Mouse (Mus musculus) hindbrain, embryonic 15.5 days (tissue): ENCODE measurements around the gene Gm5485. TPM values are rescaled to one million over a fixed set of nuclear protein-coding genes. Genes with fewer than 3 reads are reported as not detected.

Source experiments
- ATAC-seq: fragments of 200-750 bp; cut with Nextera tagmentation; 2 replicates; pipeline ENCODE4 v1.8.0; 2017; ENCODE audit warnings: low read depth, moderate number of reproducible peaks, moderate TSS enrichment; ENCODE audit not compliant: low FRiP score
- H3K27ac ChIP-seq: fragments of 300-500 bp; sonication (generic); replicated peaks from 2 replicates; pipeline ENCODE4 v1.5.1; 2015; ENCODE audit warnings: mild to moderate bottlenecking, inconsistent platforms
- H3K27me3 ChIP-seq: fragments of 300-500 bp; sonication (generic); 2 replicates; pipeline ENCODE4 v1.6.1; 2015; ENCODE audit warnings: control low read depth, inconsistent platforms
- H3K36me3 ChIP-seq: fragments of 300-500 bp; sonication (generic); 2 replicates; pipeline ENCODE4 v1.6.1; 2015; ENCODE audit warnings: control low read depth, inconsistent platforms
- H3K4me1 ChIP-seq: fragments of 300-500 bp; sonication (generic); replicated peaks from 2 replicates; pipeline ENCODE4 v1.6.1; 2015; ENCODE audit warnings: control low read depth, inconsistent platforms
- H3K4me2 ChIP-seq: fragments of 300-500 bp; sonication (generic); 2 replicates; pipeline ENCODE4 v1.6.1; 2015; ENCODE audit warnings: moderate library complexity, mild to moderate bottlenecking, inconsistent platforms
- H3K4me3 ChIP-seq: fragments of 300-500 bp; sonication (generic); 2 replicates; pipeline ENCODE4 v1.5.1; 2015; ENCODE audit warnings: mild to moderate bottlenecking, inconsistent platforms
- H3K9ac ChIP-seq: fragments of 300-500 bp; sonication (generic); 2 replicates; pipeline ENCODE4 v1.6.1; 2015; ENCODE audit warnings: inconsistent platforms
- H3K9me3 ChIP-seq: fragments of 300-500 bp; sonication (generic); 2 replicates; pipeline ENCODE4 v1.6.1; 2016; ENCODE audit warnings: control low read depth, inconsistent platforms
- WGBS: fragments of 180-500 bp; shearing (Covaris S2); methylation state at CpG from one replicate; pipeline ENCODE4 v1.1.7; 2015; 5-methylcytosine and 5-hydroxymethylcytosine counted together
- polyA plus RNA-seq: library from polyadenylated mRNA; unstranded; fragments of >200 nt; fragmentation: Nextera tagmentation; extraction: Ambion mirVana; gene quantifications from 2 replicates; pipeline ENCODE4 v1.2.1, GENCODE M21; 2015

Gm5485 gene
- polyA plus RNA-seq, 1 experiment from 2014 or later, result not detected

- Histone ChIP-seq H3K27me3 (no peaks in the 10 kb centered on the region), H3K4me2 (no peak overlapping the region), H3K9ac (no peak overlapping the region), H3K4me1 (no peaks in the 10 kb centered on the region), H3K9me3 (no peaks in the 10 kb centered on the region), H3K36me3 (no peaks in the 10 kb centered on the region), H3K4me3 (no peak overlapping the region), H3K27ac (no peak overlapping the region)
- WGBS, result 68% methylated on average over 7 of the region's 7 CpGs
- ATAC-seq, result no peak
Observed at GRCm38 (mm10) chr16:48409580-48409979, 2.6 kb downstream of the Gm5485 start.

GRCm38 (mm10) chr16:48405674-48406403 is 6.4 kb downstream of the Gm5485 start:
- ATAC-seq, result no peak
- H3K4me3 ChIP-seq, result no peak overlapping the region

DNA sequence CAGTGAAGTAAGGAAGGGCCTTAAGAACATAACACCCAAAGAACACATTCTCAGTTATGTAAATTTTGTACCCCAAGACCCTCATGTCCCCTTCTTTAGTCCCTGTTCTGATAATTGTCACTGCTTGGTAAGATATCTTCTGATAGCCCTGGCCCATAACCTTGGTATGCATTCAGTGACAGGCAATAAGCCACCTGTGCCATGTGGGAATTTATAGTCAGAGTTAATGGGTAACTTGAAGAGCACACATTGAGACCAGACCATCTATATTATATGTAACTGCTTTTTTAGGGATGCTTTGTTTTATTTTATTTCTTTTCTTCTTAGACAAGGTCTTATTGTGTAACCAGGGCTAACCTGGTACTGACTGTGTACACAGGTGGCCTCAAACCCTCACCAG is 8.2 kb downstream of the Gm5485 start:
- no peaks in the 10 kb centered on the region for H3K36me3 ChIP-seq
- ATAC-seq, result no peak

More at GRCm38 (mm10) chr16:48405674-48406403, 6.4 kb downstream of the Gm5485 start:
- no peak overlapping the region for H3K4me2 ChIP-seq
- H3K9me3 ChIP-seq, result no peaks in the 10 kb centered on the region
- 42% methylated on average over 10 of the region's 10 CpGs for WGBS
- H3K36me3 ChIP-seq, result no peaks in the 10 kb centered on the region
- no peaks in the 10 kb centered on the region for H3K4me1 ChIP-seq
- no peak overlapping the region for H3K9ac ChIP-seq
- H3K27me3 ChIP-seq, result no peaks in the 10 kb centered on the region
- H3K27ac ChIP-seq, result no peak overlapping the region

DNA sequence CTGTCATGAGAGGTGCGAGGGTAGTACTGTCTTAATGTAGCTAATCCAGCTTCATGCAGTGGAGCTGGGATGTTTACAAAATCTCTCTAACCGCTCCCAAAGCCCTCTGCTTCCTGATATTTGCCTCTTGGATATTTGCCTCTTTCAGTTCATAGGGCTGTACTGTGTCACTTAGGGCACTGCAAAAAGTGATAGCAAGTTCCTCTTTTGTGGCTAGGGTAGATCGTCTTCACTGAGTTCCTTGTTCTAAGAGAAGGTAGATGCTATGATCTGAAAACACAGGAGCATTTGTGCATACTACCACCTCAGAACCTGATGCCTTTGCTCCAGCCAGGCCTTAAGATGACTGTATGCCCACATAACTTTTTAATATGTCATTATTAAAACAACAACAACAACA is 8.8 kb downstream of the Gm5485 start:
- Histone ChIP-seq H3K9ac (no peak overlapping the region), H3K9me3 (no peaks in the 10 kb centered on the region), H3K4me3 (no peak overlapping the region), H3K27me3 (no peaks in the 10 kb centered on the region), H3K4me2 (no peak overlapping the region), H3K27ac (no peak overlapping the region), H3K4me1 (no peaks in the 10 kb centered on the region), H3K36me3 (no peaks in the 10 kb centered on the region)
- 92% methylated on average over 3 of the region's 3 CpGs for WGBS
- no peak for ATAC-seq

More for the DNA sequence above, 8.2 kb downstream of the Gm5485 start:
- Histone ChIP-seq H3K27me3 (no peaks in the 10 kb centered on the region), H3K4me1 (no peaks in the 10 kb centered on the region), H3K9ac (no peak overlapping the region), H3K4me3 (no peak overlapping the region), H3K4me2 (no peak overlapping the region), H3K27ac (no peak overlapping the region), H3K9me3 (no peaks in the 10 kb centered on the region)

- H3K4me1 ChIP-seq, result no peaks in the 10 kb centered on the region
- no peak overlapping the region for H3K9ac ChIP-seq
- H3K27ac ChIP-seq, result no peak overlapping the region
- H3K27me3 ChIP-seq, result no peaks in the 10 kb centered on the region
- ATAC-seq, result no peak
- no peaks in the 10 kb centered on the region for H3K36me3 ChIP-seq
- WGBS, result 82% methylated on average over 4 of the region's 4 CpGs
- no peak overlapping the region for H3K4me3 ChIP-seq
- H3K4me2 ChIP-seq, result no peak overlapping the region
- H3K9me3 ChIP-seq, result no peaks in the 10 kb centered on the region
Observed at GRCm38 (mm10) chr16:48402963-48403362, 9.3 kb downstream of the Gm5485 start.

DNA sequence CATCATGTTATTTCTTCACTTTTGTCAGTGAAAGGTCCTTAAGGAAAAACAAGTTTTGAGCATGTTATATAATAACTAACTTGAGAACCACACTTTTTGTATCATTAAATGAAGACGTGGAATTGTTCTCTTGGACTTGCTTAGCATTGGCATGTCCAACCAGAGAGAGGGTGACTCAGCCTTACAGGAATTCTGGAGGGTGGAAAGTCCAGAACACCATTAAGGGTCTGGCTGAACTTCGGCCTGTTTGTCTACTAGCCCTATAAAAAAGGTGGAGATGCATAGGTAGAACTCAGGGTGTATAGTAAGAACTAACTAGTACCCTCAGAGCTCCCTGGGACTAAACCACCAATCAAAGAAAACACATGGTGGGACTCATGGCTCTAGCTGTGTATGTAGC is 16.9 kb downstream of the Gm5485 start:
- Histone ChIP-seq H3K36me3 (no peaks in the 10 kb centered on the region), H3K4me1 (no peaks in the 10 kb centered on the region), H3K9ac (no peak overlapping the region), H3K27ac (no peak overlapping the region), H3K27me3 (no peaks in the 10 kb centered on the region), H3K4me2 (no peak overlapping the region), H3K4me3 (no peak overlapping the region), H3K9me3 (no peaks in the 10 kb centered on the region)
- ATAC-seq, result no peak
- WGBS, result 95% methylated on average over 2 of the region's 2 CpGs

DNA sequence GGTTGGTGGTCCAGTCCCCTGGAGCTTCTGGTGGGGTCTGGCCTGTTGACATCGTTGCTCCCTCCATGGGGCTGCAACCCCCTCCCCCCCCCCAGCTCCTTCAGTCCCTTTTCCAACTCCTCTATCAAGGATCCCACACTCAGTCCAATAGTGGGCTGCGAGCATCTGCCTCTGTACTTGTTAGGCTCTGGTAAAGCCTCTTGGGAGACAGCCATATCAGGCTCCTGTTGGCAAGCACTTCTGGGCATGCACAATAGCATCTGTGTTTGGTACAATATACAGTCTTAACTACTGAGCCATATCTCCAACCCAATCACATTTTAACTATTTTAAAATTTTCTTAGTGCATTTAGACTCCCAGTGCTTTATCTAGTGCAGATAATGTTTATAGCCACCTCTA is 25.2 kb downstream of the Gm5485 start:
- Histone ChIP-seq H3K4me1 (no peaks in the 10 kb centered on the region), H3K4me2 (no peak overlapping the region), H3K9me3 (no peaks in the 10 kb centered on the region), H3K27ac (no peak overlapping the region), H3K4me3 (no peak overlapping the region), H3K36me3 (no peaks in the 10 kb centered on the region), H3K9ac (no peak overlapping the region), H3K27me3 (no peaks in the 10 kb centered on the region)
- no peak for ATAC-seq
- WGBS, result 86% methylated on average over 2 of the region's 2 CpGs

- Histone ChIP-seq H3K36me3 (no peaks in the 10 kb centered on the region), H3K9me3 (no peaks in the 10 kb centered on the region), H3K27ac (no peak overlapping the region), H3K9ac (no peak overlapping the region), H3K4me1 (no peaks in the 10 kb centered on the region), H3K27me3 (no peaks in the 10 kb centered on the region), H3K4me3 (no peak overlapping the region), H3K4me2 (no peak overlapping the region)
- WGBS, result 80% methylated on average over 3 of the region's 3 CpGs
- no peak for ATAC-seq
Observed at GRCm38 (mm10) chr16:48383582-48384257, 28.5 kb downstream of the Gm5485 start.

GRCm38 (mm10) chr16:48373711-48374485 is 38.3 kb downstream of the Gm5485 start:
- no peak overlapping the region for H3K4me2 ChIP-seq
- ATAC-seq, result no peak
- no peak overlapping the region for H3K9ac ChIP-seq
- H3K27ac ChIP-seq, result no peak overlapping the region
- 83% methylated on average over 7 of the region's 7 CpGs for WGBS
- H3K9me3 ChIP-seq, result no peaks in the 10 kb centered on the region
- H3K4me3 ChIP-seq, result no peak overlapping the region
- no peaks in the 10 kb centered on the region for H3K27me3 ChIP-seq
- H3K4me1 ChIP-seq, result no peaks in the 10 kb centered on the region
- no peaks in the 10 kb centered on the region for H3K36me3 ChIP-seq

DNA sequence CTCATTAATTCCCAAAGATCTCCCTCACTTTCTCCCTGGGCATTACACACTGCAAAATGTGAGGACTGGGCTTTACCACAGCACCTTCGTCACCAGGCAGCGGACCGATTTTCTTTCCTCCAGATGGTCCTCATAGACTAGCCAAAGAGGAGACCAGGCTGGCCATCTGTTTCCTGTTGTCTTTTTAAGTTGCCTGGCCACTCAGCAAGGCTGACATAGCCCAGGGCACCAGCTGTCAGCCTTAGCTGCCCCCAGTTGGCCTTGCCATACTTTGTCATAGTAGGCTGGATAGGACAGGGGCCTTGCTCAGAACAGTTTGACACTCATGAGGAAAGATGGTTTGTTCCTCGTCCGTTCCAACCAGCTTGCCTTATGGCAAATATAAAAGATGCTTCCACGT is 39.8 kb downstream of the Gm5485 start:
- Histone ChIP-seq H3K36me3 (no peaks in the 10 kb centered on the region), H3K4me1 (no peaks in the 10 kb centered on the region), H3K4me2 (no peak overlapping the region), H3K9ac (no peak overlapping the region), H3K27me3 (no peaks in the 10 kb centered on the region), H3K4me3 (no peak overlapping the region), H3K9me3 (no peaks in the 10 kb centered on the region), H3K27ac (no peak overlapping the region)
- 71% methylated on average over 6 of the region's 6 CpGs for WGBS
- peak; percentile 79 for ATAC-seq

DNA sequence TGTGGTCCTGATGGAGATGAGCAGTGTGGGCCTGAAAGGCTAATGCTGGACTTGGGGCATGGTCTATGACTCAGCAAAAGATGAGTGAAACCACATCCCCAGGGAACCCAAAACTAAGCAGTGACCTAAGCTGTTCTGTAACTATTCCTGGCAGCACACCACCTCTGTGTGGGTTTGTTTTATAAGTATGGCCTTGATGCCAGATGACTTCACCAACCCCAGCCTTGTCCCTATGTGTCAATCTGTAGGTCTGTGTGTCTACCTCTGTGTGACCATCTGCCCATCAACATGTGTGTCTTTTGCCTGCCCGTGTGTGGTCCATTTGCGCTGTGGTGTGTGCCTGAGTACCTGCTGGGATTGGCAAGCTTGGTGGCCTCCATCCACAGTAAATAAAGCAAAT is 44.1 kb downstream of the Gm5485 start:
- Histone ChIP-seq H3K4me2 (no peak overlapping the region), H3K27ac (no peak overlapping the region), H3K4me3 (no peak overlapping the region), H3K9ac (no peak overlapping the region), H3K27me3 (no peaks in the 10 kb centered on the region), H3K4me1 (no peaks in the 10 kb centered on the region), H3K36me3 (no peaks in the 10 kb centered on the region), H3K9me3 (no peaks in the 10 kb centered on the region)
- 89% methylated on average over 2 of the region's 2 CpGs for WGBS
- ATAC-seq, result no peak

DNA sequence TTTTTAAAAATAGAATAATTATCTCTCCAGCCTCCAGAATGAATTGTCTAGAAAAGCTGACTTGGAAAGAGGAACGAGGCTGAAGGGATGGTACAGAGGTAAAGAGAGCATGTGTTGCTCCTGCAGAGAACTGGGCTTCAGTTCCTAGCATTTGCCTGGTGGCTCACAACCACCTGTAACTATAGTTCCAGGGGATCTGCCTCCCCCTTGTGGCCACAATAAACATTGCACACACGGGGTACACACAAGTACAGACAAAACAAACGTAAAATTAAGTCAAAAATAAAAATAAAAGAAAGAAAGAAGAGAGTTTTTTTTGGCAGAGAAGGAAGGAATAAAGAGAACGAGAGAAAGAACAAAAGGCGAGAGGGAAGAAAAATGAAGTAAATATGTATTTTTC is 45.4 kb downstream of the Gm5485 start:
- no peaks in the 10 kb centered on the region for H3K9me3 ChIP-seq
- H3K36me3 ChIP-seq, result no peaks in the 10 kb centered on the region
- no peak overlapping the region for H3K4me3 ChIP-seq
- no peak overlapping the region for H3K4me2 ChIP-seq
- WGBS, result 93% methylated on average over 5 of the region's 5 CpGs
- no peak overlapping the region for H3K27ac ChIP-seq
- no peaks in the 10 kb centered on the region for H3K27me3 ChIP-seq
- no peak for ATAC-seq
- H3K4me1 ChIP-seq, result no peaks in the 10 kb centered on the region
- H3K9ac ChIP-seq, result no peak overlapping the region
